Mouse (Mus musculus) erythroblast, embryonic 14.5 days (primary cell): Measurements from ENCODE around the gene 2010300C02Rik.

ENCODE experiments used
- GATA1 ChIP-seq: IDR thresholded peaks from 2 replicates; pipeline ENCODE4 v1.6.1; 2012; ENCODE audit warnings: low read length, inconsistent platforms, mixed read lengths
- TAL1 ChIP-seq: IDR thresholded peaks from 3 replicates; pipeline ENCODE4 v1.6.1; 2012; ENCODE audit warnings: low read length, inconsistent platforms, mixed read lengths

DNA sequence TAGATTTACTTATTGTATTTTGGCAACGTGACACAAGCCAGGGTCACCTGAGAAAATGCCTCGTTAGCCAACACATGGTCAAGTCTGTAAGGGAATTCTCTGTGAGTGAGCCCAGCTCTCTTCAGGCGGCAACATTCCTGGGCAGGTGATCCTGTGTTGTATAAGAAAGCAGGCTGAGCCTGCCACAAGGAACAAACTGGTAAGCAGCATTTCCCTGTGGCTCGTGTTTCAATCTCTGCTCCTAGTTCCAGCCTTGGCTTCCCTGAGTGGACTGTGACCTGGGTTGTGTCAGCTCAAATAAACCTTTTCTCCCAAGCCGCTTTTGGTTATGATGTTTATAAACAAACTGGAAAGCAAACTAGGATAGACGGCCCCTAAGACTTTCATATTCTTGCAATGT, 108.9 kb downstream of the 2010300C02Rik start:
- no peak for TF ChIP-seq GATA1
- TF ChIP-seq TAL1: no peak
